Mouse (Mus musculus): Measurements from ENCODE around the gene Fam71e2. TPM values are rescaled to one million over a fixed set of nuclear protein-coding genes. Genes with fewer than 3 reads are reported as not detected.
"Not testable (repeated sequence)": the region's sequence is repeated elsewhere in the genome, so short reads cannot be mapped to it uniquely, and the experiment has no call there.

Fam71e2 gene
- total and polyA plus RNA-seq, 3 experiments: not detected

DNA sequence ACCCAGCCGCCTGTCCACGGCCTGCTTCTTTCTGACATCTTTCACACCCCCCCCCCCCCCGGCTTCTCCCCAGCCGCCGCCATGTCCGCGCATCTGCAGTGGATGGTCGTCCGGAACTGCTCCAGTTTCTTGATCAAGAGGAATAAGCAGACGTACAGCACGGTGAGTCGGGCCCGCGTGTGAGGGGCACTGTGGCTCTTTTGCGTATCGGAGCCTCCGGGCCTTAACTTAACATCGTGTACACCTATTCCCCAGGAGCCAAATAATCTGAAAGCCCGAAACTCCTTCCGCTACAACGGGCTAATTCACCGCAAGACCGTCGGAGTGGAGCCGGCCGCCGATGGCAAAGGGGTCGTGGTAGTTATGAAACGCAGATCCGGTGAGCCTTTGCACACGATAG is 22.1 kb upstream of the Fam71e2 start:
- not testable (repeated sequence) for H3K27me3 ChIP-seq (ENCODE audit: control insufficient read depth in 1 of 2, insufficient read depth in 2 of 2, low read length in 2 of 2); H3K36me3 ChIP-seq (ENCODE audit: control insufficient read depth in 1 of 2, insufficient read depth in 2 of 2, low read length in 2 of 2); H3K9me3 ChIP-seq (replicated peaks; ENCODE audit: insufficient read depth, low read length); DNase-seq (ENCODE audit: low read depth, low spot score)
- peaks cover 32% of the 10 kb centered on the region for H3K79me2 ChIP-seq (ENCODE audit: control insufficient read depth, insufficient read depth, low read length, poor library complexity)
- peaks cover 0 to 14% of the 10 kb centered on the region in 2 experiments; a peak in 3 of 4 replicates for H3K4me1 ChIP-seq (ENCODE audit: control insufficient read depth in 1 of 2, insufficient read depth in 2 of 2, low read length in 2 of 2)
- 0 out of 4 replicates have a peak, but pooled peaks of 1 of the 2 experiments have one; percentile 59 for TF ChIP-seq POLR2A (IDR thresholded peaks at IDR 0.05; ENCODE audit: control insufficient read depth in 1 of 2, insufficient read depth in 1 of 2, low read depth in 1 of 2, low read length in 2 of 2, poor library complexity in 1 of 2)
- peak overlapping the region; percentile 84 for H3K27ac ChIP-seq (ENCODE audit: control insufficient read depth, low read depth, low read length)
- H3K9ac ChIP-seq (ENCODE audit: control insufficient read depth, low read depth, low read length, poor library complexity, severe bottlenecking): peak overlapping the region; percentile 93
- H3K4me3 ChIP-seq (ENCODE audit: control insufficient read depth in 1 of 2, insufficient read depth in 1 of 2, low read depth in 2 of 2, low read length in 2 of 2): peak overlapping the region; percentile 86 to 96

GRCm38 (mm10) chr7:4792278-4793212 is 21.4 kb upstream of the Fam71e2 start, which contains the start of gene Rpl28:
Rpl28 (plus strand) TSS chr7:4792874.
- peak; percentile 97 for DNase-seq (ENCODE audit: low read depth, low spot score)
- H3K9me3 ChIP-seq (replicated peaks; ENCODE audit: insufficient read depth, low read length): no peaks in the 10 kb centered on the region
- peak within 1 kb of the TSS; percentile 86 to 96 for H3K4me3 ChIP-seq (ENCODE audit: control insufficient read depth in 1 of 2, insufficient read depth in 1 of 2, low read depth in 2 of 2, low read length in 2 of 2)
- H3K4me1 ChIP-seq (ENCODE audit: control insufficient read depth in 1 of 2, insufficient read depth in 2 of 2, low read length in 2 of 2): peaks cover under 1 to 19% of the 10 kb centered on the region in 2 experiments; a peak in 3 of 4 replicates
- H3K36me3 ChIP-seq (ENCODE audit: control insufficient read depth in 1 of 2, insufficient read depth in 2 of 2, low read length in 2 of 2): peaks cover 9 to 14% of the 10 kb centered on the region in 2 experiments
- peak within 1 kb of the TSS; percentile 93 for H3K27ac ChIP-seq (ENCODE audit: control insufficient read depth, low read depth, low read length)
- H3K79me2 ChIP-seq (ENCODE audit: control insufficient read depth, insufficient read depth, low read length, poor library complexity): peaks cover 37% of the 10 kb centered on the region
- peak within 1 kb of the TSS; percentile 93 for H3K9ac ChIP-seq (ENCODE audit: control insufficient read depth, low read depth, low read length, poor library complexity, severe bottlenecking)
- H3K27me3 ChIP-seq (ENCODE audit: control insufficient read depth in 1 of 2, insufficient read depth in 2 of 2, low read length in 2 of 2): no peaks in the 10 kb centered on the region
- peak; percentile 86 for TF ChIP-seq CHD2 (IDR thresholded peaks at IDR 0.05; ENCODE audit: low read length)
- TF ChIP-seq MAX (IDR thresholded peaks at IDR 0.05; ENCODE audit: low read length): peak; percentile 91
- peak; percentile 23; the same call in 1 of the 2 replicates for TF ChIP-seq ETS1 (IDR thresholded peaks at IDR 0.05; ENCODE audit: low read depth, low read length)
- no peak for TF ChIP-seq TAL1 (IDR thresholded peaks at IDR 0.05; ENCODE audit: low read length)
- TF ChIP-seq MEF2A (IDR thresholded peaks at IDR 0.05; ENCODE audit: extremely low read depth, insufficient replicate concordance, low read depth, low read length, poor library complexity, severe bottlenecking): peak; percentile 35; the same call in 1 of the 2 replicates
- peak; percentile 97 for TF ChIP-seq MYC (IDR thresholded peaks at IDR 0.05; ENCODE audit: low read depth, low read length)
- TF ChIP-seq NELFE (IDR thresholded peaks at IDR 0.05; ENCODE audit: low read depth, low read length): peak; percentile 98
- peak; percentile 89; the same call in 1 of the 2 replicates for TF ChIP-seq POLR2AphosphoS5 (IDR thresholded peaks at IDR 0.05; ENCODE audit: borderline replicate concordance, low read depth, low read length)
- peak; percentile 89 for TF ChIP-seq ZMIZ1 (IDR thresholded peaks at IDR 0.05; ENCODE audit: low read depth, low read length)
- peak; percentile 82 to 98 for TF ChIP-seq POLR2A (IDR thresholded peaks at IDR 0.05; ENCODE audit: control insufficient read depth in 1 of 2, insufficient read depth in 1 of 2, low read depth in 1 of 2, low read length in 2 of 2, poor library complexity in 1 of 2)
- peak; percentile 98 for TF ChIP-seq TBP (IDR thresholded peaks at IDR 0.05; ENCODE audit: low read depth, low read length)
- TF ChIP-seq SIN3A (IDR thresholded peaks at IDR 0.05; ENCODE audit: low read length): peak; percentile 76
- TF ChIP-seq RAD21 (IDR thresholded peaks at IDR 0.05; ENCODE audit: low read depth, low read length): no peak
- TF ChIP-seq RCOR1 (IDR thresholded peaks at IDR 0.05; ENCODE audit: low read depth, low read length): peak; percentile 62
- 0 out of 2 replicates have a peak, but pooled peaks have one; percentile 17 for TF ChIP-seq NRF1 (IDR thresholded peaks at IDR 0.05; ENCODE audit: insufficient read depth, low read depth, low read length, poor library complexity, severe bottlenecking)
- peak; percentile 47; the same call in 1 of the 2 replicates for TF ChIP-seq ZNF384 (IDR thresholded peaks at IDR 0.05; ENCODE audit: low read depth, low read length)
- peak; percentile 89 for TF ChIP-seq TCF12 (IDR thresholded peaks at IDR 0.05; ENCODE audit: low read depth, low read length)
- TF ChIP-seq UBTF (IDR thresholded peaks at IDR 0.05; ENCODE audit: borderline replicate concordance, insufficient read depth, low read depth, low read length): 0 out of 2 replicates have a peak, but pooled peaks have one; percentile 72
- TF ChIP-seq BHLHE40 (IDR thresholded peaks at IDR 0.05; ENCODE audit: borderline replicate concordance, low read depth, low read length): no peak
- TF ChIP-seq POLR2AphosphoS2 (IDR thresholded peaks at IDR 0.05; ENCODE audit: low read length): peak; percentile 97
- peak; percentile 82 for TF ChIP-seq KAT2A (conservative IDR thresholded peaks at IDR 0.05; ENCODE audit: low read depth, low read length)
- TF ChIP-seq HCFC1 (IDR thresholded peaks at IDR 0.05; ENCODE audit: low read depth, low read length): peak; percentile 94
- no peak for TF ChIP-seq MAFK (IDR thresholded peaks at IDR 0.05; ENCODE audit: borderline replicate concordance, low read depth, low read length)
- TF ChIP-seq MYB (IDR thresholded peaks at IDR 0.05; ENCODE audit: low read depth, low read length): no peak
- TF ChIP-seq JUND (IDR thresholded peaks at IDR 0.05; ENCODE audit: low read depth, low read length): no peak; the same call in 1 of the 2 replicates
- TF ChIP-seq MXI1 (IDR thresholded peaks at IDR 0.05; ENCODE audit: low read depth, low read length): peak; percentile 51; the same call in 1 of the 2 replicates
- peak; percentile 81; the same call in 1 of the 2 replicates for TF ChIP-seq CHD1 (IDR thresholded peaks at IDR 0.05; ENCODE audit: low read depth, low read length)
- peak; percentile 73; the same call in 1 of the 2 replicates for TF ChIP-seq E2F4 (IDR thresholded peaks at IDR 0.05; ENCODE audit: borderline replicate concordance, low read depth, low read length)
